ENCODE assay signal across 10 mouse cellular contexts in genomic region chr2:92982591-92983272, GRCm38 (mm10).
A peak's percentile ranks its signal among the peaks of the same experiment; 100 is the strongest.
DNase-seq lines count a peak whose midpoint lies in the region; ATAC-seq and TF ChIP-seq lines count a peak whose summit lies in the region.
"Had no signal": no experiment of that assay in that cellular context is flagged by ENCODE, and none has a peak within 500 bp of the region (broad histone marks: within the 10 kb centered on the region; RNA-seq: fewer than 3 reads in every experiment).

No protein-coding gene starts in this region.

- peaks cover 32% of the 10 kb centered on the region for H3K4me1 ChIP-seq in heart, embryonic 12.5 days (replicated peaks)
- peaks cover 0 to 7% of the 10 kb centered on the region in 2 experiments; a peak in 1 of 4 replicates for H3K4me1 ChIP-seq in ES-E14 (ENCODE audit: control insufficient read depth in 2 of 2, insufficient read depth in 2 of 2, low read length in 2 of 2, poor library complexity in 1 of 2)
- H3K4me1 ChIP-seq in embryonic facial prominence, embryonic 12.5 days, result peaks cover 4% of the 10 kb centered on the region; the same call in 1 of the 2 replicates
- H3K4me1 ChIP-seq in lung, embryonic 16.5 days (replicated peaks; ENCODE audit: control insufficient read depth, insufficient read depth, low read length), result peaks cover 20% of the 10 kb centered on the region
- H3K4me1 ChIP-seq in hindbrain, postnatal 0 days (ENCODE audit: insufficient read depth, low read length), result no peaks in the 10 kb centered on the region

- no peaks in the 10 kb centered on the region for H3K27me3 ChIP-seq in heart, embryonic 12.5 days (replicated peaks)
- no peaks in the 10 kb centered on the region for H3K27me3 ChIP-seq in embryonic facial prominence, embryonic 12.5 days
- H3K27me3 ChIP-seq in lung, embryonic 16.5 days (ENCODE audit: control insufficient read depth, insufficient read depth, low read depth, low read length), result no peaks in the 10 kb centered on the region
- H3K27me3 ChIP-seq in hindbrain, postnatal 0 days (ENCODE audit: insufficient read depth, low read length), result no peaks in the 10 kb centered on the region
- H3K27me3 ChIP-seq: hindbrain, embryonic 15.5 days had no signal

- TF ChIP-seq CTCF in hindbrain, postnatal 0 days (IDR thresholded peaks at IDR 0.05; ENCODE audit: low read depth), result no peak

- no peak for DNase-seq in heart, postnatal 10 days
- no peak for DNase-seq in ES-E14 (ENCODE audit: low read depth, low spot score)
- DNase-seq in cerebellum, adult 11-12 months, result no peak
- DNase-seq in urinary bladder, postnatal 4 days (ENCODE audit: low spot score in 2 of 2), result no peak
- no peak for DNase-seq in hindbrain, postnatal 0 days (ENCODE audit: low spot score)
- DNase-seq: thymus, postnatal 36 days had no signal

- no peak overlapping the region for H3K9ac ChIP-seq in heart, embryonic 12.5 days
- no peak overlapping the region for H3K9ac ChIP-seq in ES-E14 (ENCODE audit: insufficient read depth, low read depth, low read length, poor library complexity, severe bottlenecking)
- H3K9ac ChIP-seq in embryonic facial prominence, embryonic 12.5 days, result no peak overlapping the region
- no peak overlapping the region for H3K9ac ChIP-seq in lung, embryonic 16.5 days (ENCODE audit: low read length)
- H3K9ac ChIP-seq in hindbrain, postnatal 0 days (replicated peaks; ENCODE audit: low read length), result no peak overlapping the region
- H3K9ac ChIP-seq: hindbrain, embryonic 15.5 days had no signal

- H3K9me3 ChIP-seq in heart, embryonic 12.5 days (replicated peaks), result no peaks in the 10 kb centered on the region
- no peaks in the 10 kb centered on the region for H3K9me3 ChIP-seq in ES-E14 (ENCODE audit: control insufficient read depth, insufficient read depth, low read depth, low read length)
- no peaks in the 10 kb centered on the region for H3K9me3 ChIP-seq in embryonic facial prominence, embryonic 12.5 days
- H3K9me3 ChIP-seq in lung, embryonic 16.5 days (ENCODE audit: control insufficient read depth, low read length), result no peaks in the 10 kb centered on the region
- H3K9me3 ChIP-seq in hindbrain, postnatal 0 days (ENCODE audit: low read length), result no peaks in the 10 kb centered on the region
- H3K9me3 ChIP-seq: hindbrain, embryonic 15.5 days had no signal

- in situ Hi-C loops in ES-E14 (cut with MboI; ENCODE audit: low sequenced_read_pairs in 2 of 2, unreplicated experiment in 2 of 2), result no loop called here

- intact Hi-C loops in heart, postnatal 10 days (cut with DNase I), result no loop called here

- no peak overlapping the region for H3K4me3 ChIP-seq in heart, embryonic 12.5 days
- H3K4me3 ChIP-seq in ES-E14 (ENCODE audit: insufficient read depth in 1 of 2, low read depth in 1 of 2, low read length in 2 of 2, poor library complexity in 1 of 2, severe bottlenecking in 1 of 2), result no peak overlapping the region
- no peak overlapping the region for H3K4me3 ChIP-seq in embryonic facial prominence, embryonic 12.5 days
- no peak overlapping the region for H3K4me3 ChIP-seq in lung, embryonic 16.5 days (ENCODE audit: low read length)
- H3K4me3 ChIP-seq in hindbrain, postnatal 0 days (ENCODE audit: low read length), result no peak overlapping the region
- H3K4me3 ChIP-seq: hindbrain, embryonic 15.5 days had no signal

- ATAC-seq in heart, embryonic 12.5 days (ENCODE audit: insufficient number of reproducible peaks, low FRiP score), result peak; percentile 60
- ATAC-seq in embryonic facial prominence, embryonic 12.5 days (ENCODE audit: insufficient number of reproducible peaks, insufficient read depth, low FRiP score, low TSS enrichment), result no peak
- ATAC-seq in lung, embryonic 16.5 days (ENCODE audit: low read depth), result peak; percentile 29; the same call in 1 of the 2 replicates
- ATAC-seq in hindbrain, postnatal 0 days, result no peak

- H3K4me2 ChIP-seq in heart, embryonic 12.5 days, result no peak overlapping the region
- H3K4me2 ChIP-seq in embryonic facial prominence, embryonic 12.5 days (replicated peaks), result no peak overlapping the region
- H3K4me2 ChIP-seq in lung, embryonic 16.5 days (ENCODE audit: low read depth, low read length), result no peak overlapping the region
- no peak overlapping the region for H3K4me2 ChIP-seq in hindbrain, postnatal 0 days (ENCODE audit: low read depth, low read length)
- H3K4me2 ChIP-seq: hindbrain, embryonic 15.5 days had no signal

- WGBS in heart, embryonic 12.5 days, result 49% methylated on average over 8 of the region's 8 CpGs
- WGBS in embryonic facial prominence, embryonic 12.5 days, result 63% methylated on average over 8 of the region's 8 CpGs
- WGBS in lung, embryonic 16.5 days, result 48% methylated on average over 8 of the region's 8 CpGs
- 79% methylated on average over 8 of the region's 8 CpGs for WGBS in hindbrain, postnatal 0 days

- peaks cover 62% of the 10 kb centered on the region for H3K36me3 ChIP-seq in heart, embryonic 12.5 days
- no peaks in the 10 kb centered on the region for H3K36me3 ChIP-seq in ES-E14 (ENCODE audit: control insufficient read depth, insufficient read depth, low read length, poor library complexity, severe bottlenecking)
- H3K36me3 ChIP-seq in embryonic facial prominence, embryonic 12.5 days, result peaks cover 50% of the 10 kb centered on the region
- peaks cover 24% of the 10 kb centered on the region for H3K36me3 ChIP-seq in lung, embryonic 16.5 days (ENCODE audit: control insufficient read depth, insufficient read depth, low read length)
- H3K36me3 ChIP-seq in hindbrain, postnatal 0 days (ENCODE audit: insufficient read depth, low read length), result peaks cover 25% of the 10 kb centered on the region; the same call in 1 of the 2 replicates

- peak overlapping the region; percentile 54 for H3K27ac ChIP-seq in heart, embryonic 12.5 days (ENCODE audit: poor library complexity, severe bottlenecking)
- H3K27ac ChIP-seq in ES-E14 (ENCODE audit: insufficient read depth, low read depth, low read length, poor library complexity, severe bottlenecking), result no peak overlapping the region
- peak overlapping the region; percentile 7 for H3K27ac ChIP-seq in embryonic facial prominence, embryonic 12.5 days
- peak overlapping the region; percentile 9; the same call in 1 of the 2 replicates for H3K27ac ChIP-seq in lung, embryonic 16.5 days (ENCODE audit: low read length)
- no peak overlapping the region for H3K27ac ChIP-seq in hindbrain, postnatal 0 days
- H3K27ac ChIP-seq: hindbrain, embryonic 15.5 days had no signal

TF ChIP-seq in ES-E14, 5 proteins besides CTCF, POLR2A, EP300 and RAD21:
- TF ChIP-seq MAFK (IDR thresholded peaks at IDR 0.05; ENCODE audit: insufficient read depth, low read depth, low read length), result 0 out of 2 replicates have a peak, but pooled peaks have one; percentile 9
- TF ChIP-seq HCFC1 (IDR thresholded peaks at IDR 0.05; ENCODE audit: borderline replicate concordance, insufficient read depth, low read length), result no peak

Comparison
In these comparisons a context has a peak if more than half of its experiments do, and no peak if none do; other contexts are left out.
1. ATAC-seq: peak in heart, embryonic 12.5 days (single experiment) and lung, embryonic 16.5 days (single experiment); none in embryonic facial prominence, embryonic 12.5 days (single experiment) and hindbrain, postnatal 0 days (single experiment).
2. H3K27ac ChIP-seq: peak in heart, embryonic 12.5 days (single experiment), embryonic facial prominence, embryonic 12.5 days (single experiment) and lung, embryonic 16.5 days (single experiment); none in ES-E14 (single experiment) and hindbrain, postnatal 0 days (single experiment).